Mouse (Mus musculus): ENCODE data around the gene Zmynd11. TPM values are rescaled to one million over a fixed set of nuclear protein-coding genes. Genes with fewer than 3 reads are reported as not detected.

The Zmynd11 gene
- polyA plus RNA-seq, 1 experiment, result 27.1 TPM

DNA sequence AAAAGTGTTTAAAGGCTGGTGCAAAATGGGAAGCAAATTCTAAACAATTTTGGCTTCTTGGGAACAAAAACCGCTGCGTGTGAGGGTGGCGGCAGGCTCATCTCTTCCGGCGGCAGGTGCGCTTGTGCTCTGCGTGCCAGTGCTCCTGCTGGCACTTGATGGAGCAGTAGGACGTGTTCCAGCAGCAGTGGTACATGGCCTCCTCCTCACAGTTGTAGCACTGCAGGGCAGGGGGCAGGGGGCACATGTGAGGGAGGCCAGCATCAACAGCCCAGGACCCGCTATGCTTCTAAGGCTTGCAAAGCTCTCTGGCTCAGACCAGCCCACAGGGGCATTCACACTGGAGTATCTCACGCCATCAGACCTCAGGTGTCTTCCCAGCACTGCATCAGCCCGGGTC lies 78.4 kb downstream of the Zmynd11 start:
- H3K27ac ChIP-seq (ENCODE audit: insufficient read depth, low read length), result no peak overlapping the region
- H3K4me3 ChIP-seq (ENCODE audit: extremely low read depth, insufficient read depth, insufficient read length), result no peak overlapping the region
- 90% methylated on average over 11 of the region's 11 CpGs for WGBS
- DNase-seq (ENCODE audit: low read depth in 1 of 2, low spot score in 2 of 2), result no peak
- no peaks in the 10 kb centered on the region for H3K4me1 ChIP-seq (ENCODE audit: control insufficient read depth, insufficient read depth, insufficient read length)
- no peaks in the 10 kb centered on the region for H3K27me3 ChIP-seq (ENCODE audit: control insufficient read depth, insufficient read depth, low read length)
- peaks cover 53% of the 10 kb centered on the region for H3K36me3 ChIP-seq (ENCODE audit: control insufficient read depth, insufficient read depth, low read length)
- TF ChIP-seq POLR2A (IDR thresholded peaks at IDR 0.05; ENCODE audit: low read depth, low read length) (no peak), CTCF (IDR thresholded peaks at IDR 0.05; ENCODE audit: extremely low read depth, insufficient read depth, insufficient read length, insufficient replicate concordance) (no peak)

DNA sequence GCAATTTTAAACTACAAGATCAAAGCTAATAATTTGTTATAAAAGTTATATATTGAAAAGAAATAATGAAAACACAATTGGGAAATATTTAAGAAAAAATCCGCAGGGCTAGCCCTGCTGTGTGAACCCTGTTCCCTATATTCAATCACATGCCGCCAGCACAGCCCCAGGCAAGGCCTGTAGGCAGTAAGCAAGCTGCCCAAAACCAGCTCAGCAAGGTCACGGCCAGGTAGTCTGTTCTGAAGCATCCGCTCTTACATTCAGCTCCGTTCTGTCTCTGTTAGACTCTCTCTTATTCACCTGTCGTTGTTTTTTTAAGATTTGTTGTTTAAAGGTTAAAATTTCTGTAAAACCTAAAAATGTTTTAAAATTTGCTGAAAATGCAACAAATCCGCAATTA lies 78.9 kb downstream of the Zmynd11 start:
- TF ChIP-seq CTCF (IDR thresholded peaks at IDR 0.05; ENCODE audit: extremely low read depth, insufficient read depth, insufficient read length, insufficient replicate concordance), result no peak
- TF ChIP-seq POLR2A (IDR thresholded peaks at IDR 0.05; ENCODE audit: low read depth, low read length), result no peak
- Histone ChIP-seq H3K27ac (ENCODE audit: insufficient read depth, low read length) (no peak overlapping the region), H3K36me3 (ENCODE audit: control insufficient read depth, insufficient read depth, low read length) (peaks cover 53% of the 10 kb centered on the region), H3K27me3 (ENCODE audit: control insufficient read depth, insufficient read depth, low read length) (no peaks in the 10 kb centered on the region), H3K4me3 (ENCODE audit: extremely low read depth, insufficient read depth, insufficient read length) (no peak overlapping the region), H3K4me1 (ENCODE audit: control insufficient read depth, insufficient read depth, insufficient read length) (no peaks in the 10 kb centered on the region)
- 94% methylated on average over 7 of the region's 7 CpGs for WGBS
- no peak for DNase-seq (ENCODE audit: low read depth in 1 of 2, low spot score in 2 of 2)

DNA sequence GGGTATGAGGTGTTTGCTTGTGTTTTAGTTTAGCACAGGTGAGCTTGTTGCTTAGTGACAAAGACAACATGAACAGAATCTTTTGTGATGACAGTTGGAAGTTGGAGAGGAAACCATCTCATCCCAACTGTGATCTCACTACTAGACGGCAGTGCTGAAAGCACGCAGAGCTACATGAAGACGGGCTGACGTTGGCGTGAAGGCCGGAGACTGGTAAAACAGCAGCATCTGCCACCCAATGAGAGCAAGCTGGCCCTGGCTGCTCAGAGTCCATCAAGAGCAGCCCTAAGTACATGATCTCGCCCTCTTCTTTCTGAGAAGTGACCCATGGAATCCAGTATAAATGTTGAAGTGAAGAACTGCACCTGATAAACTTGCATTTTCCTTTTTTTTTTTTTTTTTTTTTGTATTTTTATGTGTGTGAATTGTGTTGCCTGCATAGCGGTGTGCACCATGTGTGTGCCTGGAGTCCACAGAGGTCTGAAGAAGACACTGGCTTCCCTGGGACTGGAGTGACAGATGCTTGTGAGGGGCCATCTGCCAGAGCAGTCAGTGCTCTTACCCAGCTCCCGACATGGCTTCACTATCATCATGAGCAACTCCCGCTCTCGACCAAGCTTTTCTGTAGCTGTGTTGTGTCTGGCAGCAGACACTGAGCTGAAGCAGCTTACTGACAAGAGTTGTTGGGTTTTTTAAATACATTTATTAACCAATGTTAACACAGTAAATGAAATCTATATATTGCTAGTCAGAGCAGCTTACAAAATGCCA lies 80.8 kb downstream of the Zmynd11 start:
- Histone ChIP-seq H3K4me1 (ENCODE audit: control insufficient read depth, insufficient read depth, insufficient read length) (no peaks in the 10 kb centered on the region), H3K27me3 (ENCODE audit: control insufficient read depth, insufficient read depth, low read length) (no peaks in the 10 kb centered on the region), H3K27ac (ENCODE audit: insufficient read depth, low read length) (no peak overlapping the region), H3K4me3 (ENCODE audit: extremely low read depth, insufficient read depth, insufficient read length) (no peak overlapping the region), H3K36me3 (ENCODE audit: control insufficient read depth, insufficient read depth, low read length) (peaks cover 40% of the 10 kb centered on the region)
- WGBS, result 95% methylated on average over 11 of the region's 11 CpGs
- DNase-seq (ENCODE audit: low read depth in 1 of 2, low spot score in 2 of 2), result no peak
- no peak for TF ChIP-seq CTCF (IDR thresholded peaks at IDR 0.05; ENCODE audit: extremely low read depth, insufficient read depth, insufficient read length, insufficient replicate concordance)
- no peak for TF ChIP-seq POLR2A (IDR thresholded peaks at IDR 0.05; ENCODE audit: low read depth, low read length)

DNA sequence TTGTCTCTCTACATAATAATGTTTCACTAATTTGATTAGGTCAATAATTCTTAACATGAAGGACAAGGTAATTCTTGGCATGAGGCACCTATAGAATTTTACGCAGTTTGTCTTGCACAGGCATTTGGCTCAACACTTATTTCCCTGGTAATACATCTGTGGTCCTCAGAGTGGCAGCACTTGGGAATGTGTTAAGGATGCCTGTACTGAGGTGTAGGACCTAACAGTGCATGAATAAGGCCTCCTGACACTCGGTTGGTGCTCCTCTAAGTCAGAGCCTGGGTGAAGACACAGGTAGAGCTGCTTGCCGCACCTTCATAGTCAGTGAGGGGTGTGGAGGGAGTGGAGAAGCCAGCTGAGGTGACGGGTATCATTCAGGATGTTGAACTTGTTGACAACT lies 81.8 kb downstream of the Zmynd11 start:
- Histone ChIP-seq H3K27ac (ENCODE audit: insufficient read depth, low read length) (no peak overlapping the region), H3K36me3 (ENCODE audit: control insufficient read depth, insufficient read depth, low read length) (peaks cover 30% of the 10 kb centered on the region), H3K27me3 (ENCODE audit: control insufficient read depth, insufficient read depth, low read length) (no peaks in the 10 kb centered on the region), H3K4me1 (ENCODE audit: control insufficient read depth, insufficient read depth, insufficient read length) (no peaks in the 10 kb centered on the region), H3K4me3 (ENCODE audit: extremely low read depth, insufficient read depth, insufficient read length) (no peak overlapping the region)
- 91% methylated on average over 4 of the region's 4 CpGs for WGBS
- TF ChIP-seq CTCF (IDR thresholded peaks at IDR 0.05; ENCODE audit: extremely low read depth, insufficient read depth, insufficient read length, insufficient replicate concordance), result no peak
- TF ChIP-seq POLR2A (IDR thresholded peaks at IDR 0.05; ENCODE audit: low read depth, low read length), result no peak
- DNase-seq (ENCODE audit: low read depth in 1 of 2, low spot score in 2 of 2), result no peak

DNA sequence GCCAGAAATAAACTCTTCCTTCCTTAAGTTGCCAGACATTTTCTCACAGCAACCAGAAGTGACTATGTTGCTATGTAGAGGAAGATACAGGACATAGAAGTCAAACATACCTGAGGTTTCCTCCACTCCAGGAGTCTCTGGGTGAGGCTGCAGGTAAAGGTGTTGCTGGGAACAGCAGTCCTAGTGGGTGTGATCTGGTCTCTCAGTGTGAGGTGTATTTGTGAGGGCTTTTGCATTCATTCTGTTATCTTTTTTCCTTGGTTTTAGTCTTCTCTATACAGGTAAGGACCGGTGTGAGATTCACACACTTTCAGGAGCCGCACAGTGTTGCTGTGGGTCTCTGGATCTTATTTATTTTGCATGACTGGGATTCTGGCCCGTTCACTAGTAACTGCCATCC lies 83.6 kb downstream of the Zmynd11 start:
- H3K36me3 ChIP-seq (ENCODE audit: control insufficient read depth, insufficient read depth, low read length), result peaks cover 16% of the 10 kb centered on the region
- H3K27me3 ChIP-seq (ENCODE audit: control insufficient read depth, insufficient read depth, low read length), result no peaks in the 10 kb centered on the region
- H3K4me3 ChIP-seq (ENCODE audit: extremely low read depth, insufficient read depth, insufficient read length), result no peak overlapping the region
- no peak for DNase-seq (ENCODE audit: low read depth in 1 of 2, low spot score in 2 of 2)
- 97% methylated on average over 3 of the region's 3 CpGs for WGBS
- H3K27ac ChIP-seq (ENCODE audit: insufficient read depth, low read length), result no peak overlapping the region
- no peaks in the 10 kb centered on the region for H3K4me1 ChIP-seq (ENCODE audit: control insufficient read depth, insufficient read depth, insufficient read length)
- no peak for TF ChIP-seq POLR2A (IDR thresholded peaks at IDR 0.05; ENCODE audit: low read depth, low read length)

DNA sequence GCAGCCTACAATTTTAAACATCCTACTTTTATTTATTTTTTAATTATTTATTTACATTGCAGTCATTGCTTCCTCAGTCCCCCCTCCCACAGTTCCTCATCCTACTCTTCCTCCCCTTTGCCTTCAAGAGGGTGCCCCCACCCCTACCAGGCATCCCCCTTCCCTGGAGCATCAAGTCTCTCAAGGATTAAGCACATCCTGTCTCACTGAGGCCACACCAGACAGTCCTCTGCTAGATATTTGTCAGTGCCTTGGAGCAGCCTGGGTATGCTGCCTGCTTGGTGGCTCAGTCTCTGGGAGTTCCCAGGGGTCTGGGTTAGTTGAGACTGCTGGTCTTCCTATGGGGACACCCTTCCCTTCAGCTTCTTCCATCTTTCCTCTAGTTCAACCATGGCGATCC lies 91.0 kb downstream of the Zmynd11 start:
- Histone ChIP-seq H3K4me1 (ENCODE audit: control insufficient read depth, insufficient read depth, insufficient read length) (no peaks in the 10 kb centered on the region), H3K27ac (ENCODE audit: insufficient read depth, low read length) (no peak overlapping the region), H3K27me3 (ENCODE audit: control insufficient read depth, insufficient read depth, low read length) (no peaks in the 10 kb centered on the region), H3K36me3 (ENCODE audit: control insufficient read depth, insufficient read depth, low read length) (no peaks in the 10 kb centered on the region), H3K4me3 (ENCODE audit: extremely low read depth, insufficient read depth, insufficient read length) (no peak overlapping the region)
- no peak for TF ChIP-seq CTCF (IDR thresholded peaks at IDR 0.05; ENCODE audit: extremely low read depth, insufficient read depth, insufficient read length, insufficient replicate concordance)
- no peak for TF ChIP-seq POLR2A (IDR thresholded peaks at IDR 0.05; ENCODE audit: low read depth, low read length)
- no peak for DNase-seq (ENCODE audit: low read depth in 1 of 2, low spot score in 2 of 2)
- 96% methylated on average over 1 of the region's 1 CpGs for WGBS

DNA sequence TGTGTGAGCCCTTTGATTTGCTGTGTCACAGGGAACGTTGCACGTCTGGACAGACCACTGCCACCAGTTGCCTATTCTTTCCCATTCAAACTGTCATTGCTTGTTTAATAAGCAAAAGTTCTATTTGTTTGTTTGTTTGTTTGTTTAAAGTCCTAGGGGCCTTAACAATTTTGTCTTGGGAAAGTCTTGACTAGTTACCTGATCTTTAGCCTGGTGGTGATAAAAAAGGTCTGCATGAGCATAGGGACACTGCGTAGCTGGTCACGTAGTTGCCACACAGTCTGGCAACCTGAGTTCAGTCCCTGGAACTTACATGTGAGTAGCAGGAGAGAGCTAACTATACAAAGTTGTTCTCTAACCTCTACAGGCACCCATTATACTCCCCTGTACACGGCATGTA lies 95.9 kb downstream of the Zmynd11 start:
- DNase-seq (ENCODE audit: low read depth in 1 of 2, low spot score in 2 of 2), result no peak
- no peak overlapping the region for H3K4me3 ChIP-seq (ENCODE audit: extremely low read depth, insufficient read depth, insufficient read length)
- no peaks in the 10 kb centered on the region for H3K36me3 ChIP-seq (ENCODE audit: control insufficient read depth, insufficient read depth, low read length)
- no peaks in the 10 kb centered on the region for H3K27me3 ChIP-seq (ENCODE audit: control insufficient read depth, insufficient read depth, low read length)
- no peak for TF ChIP-seq CTCF (IDR thresholded peaks at IDR 0.05; ENCODE audit: extremely low read depth, insufficient read depth, insufficient read length, insufficient replicate concordance)
- no peak for TF ChIP-seq POLR2A (IDR thresholded peaks at IDR 0.05; ENCODE audit: low read depth, low read length)
- no peak overlapping the region for H3K27ac ChIP-seq (ENCODE audit: insufficient read depth, low read length)
- H3K4me1 ChIP-seq (ENCODE audit: control insufficient read depth, insufficient read depth, insufficient read length), result no peaks in the 10 kb centered on the region
- 94% methylated on average over 5 of the region's 5 CpGs for WGBS

Measured in spleen, adult 2 months (tissue).